Mouse (Mus musculus) lung, postnatal 0 days (tissue): ENCODE results near the gene BC048679. TPM values are rescaled to one million over a fixed set of nuclear protein-coding genes. Genes with fewer than 3 reads are reported as not detected.

Experiments
- ATAC-seq: fragments of 200-750 bp; cut with Nextera tagmentation; 2 replicates; pipeline ENCODE4 v1.8.0; 2017; ENCODE audit warnings: moderate library complexity
- DNase-seq: peaks from one replicate; pipeline ENCODE4 v3.0.0-alpha.2; 2016; ENCODE audit warnings: low spot score
- H3K27ac ChIP-seq: fragments of 300-500 bp; sonication (generic); 2 replicates; pipeline ENCODE4 v1.5.1; 2014; ENCODE audit warnings: antibody characterized with exemption, mild to moderate bottlenecking, low read length, mixed read lengths
- H3K27me3 ChIP-seq: fragments of 300-500 bp; sonication (generic); replicated peaks from 2 replicates; pipeline ENCODE4 v1.6.1; 2014; ENCODE audit warnings: low read length, mixed read lengths; ENCODE audit not compliant: insufficient read depth
- H3K36me3 ChIP-seq: fragments of 300-500 bp; sonication (generic); 2 replicates; pipeline ENCODE4 v1.6.1; 2014; ENCODE audit warnings: low read length, mixed read lengths; ENCODE audit not compliant: insufficient read depth
- H3K4me1 ChIP-seq: fragments of 300-500 bp; sonication (generic); 2 replicates; pipeline ENCODE4 v1.6.1; 2014; ENCODE audit warnings: antibody characterized with exemption, low read depth, low read length, mixed read lengths; ENCODE audit not compliant: insufficient read depth
- H3K4me2 ChIP-seq: fragments of 300-500 bp; sonication (generic); replicated peaks from 2 replicates; pipeline ENCODE4 v1.6.1; 2014; ENCODE audit warnings: low read depth, mild to moderate bottlenecking, low read length, moderate library complexity, mixed read lengths
- H3K4me3 ChIP-seq: fragments of 300-500 bp; sonication (generic); 2 replicates; pipeline ENCODE4 v1.5.1; 2014; ENCODE audit warnings: low read depth, low read length
- H3K9ac ChIP-seq: fragments of 300-500 bp; sonication (generic); replicated peaks from 2 replicates; pipeline ENCODE4 v1.6.1; 2014; ENCODE audit warnings: low read depth, mild to moderate bottlenecking
- H3K9me3 ChIP-seq: fragments of 300-500 bp; sonication (generic); 2 replicates; pipeline ENCODE4 v1.6.1; 2016; ENCODE audit warnings: low read length, mixed read lengths
- CTCF ChIP-seq: IDR thresholded peaks from 2 replicates; pipeline ENCODE4 v1.5.1; 2016; ENCODE audit warnings: antibody characterized with exemption, mild to moderate bottlenecking
- EP300 ChIP-seq: IDR thresholded peaks from 2 replicates; pipeline ENCODE4 v1.6.1; 2016; ENCODE audit warnings: antibody characterized with exemption, mild to moderate bottlenecking, control low read depth
- WGBS: fragments of 180-500 bp; shearing (Covaris S2); extraction: QIAGEN DNeasy Blood & Tissue Kit; methylation state at CpG from one replicate; pipeline ENCODE4 v1.1.7; 2014; 5-methylcytosine and 5-hydroxymethylcytosine counted together
- polyA plus RNA-seq: library from polyadenylated mRNA; unstranded; fragments of >200 nt; fragmentation: Nextera tagmentation; extraction: Ambion mirVana; gene quantifications from 2 replicates; pipeline ENCODE4 v1.2.1, GENCODE M21; 2015

The BC048679 gene
- polyA plus RNA-seq, 1 experiment from 2014 or later = not detected

GRCm38 (mm10) chr7:81536478-81536877, 38.4 kb upstream of the BC048679 start:
- H3K27ac ChIP-seq = no peak overlapping the region
- TF ChIP-seq CTCF = no peak
- no peak for TF ChIP-seq EP300
- H3K36me3 ChIP-seq = peaks cover 18% of the 10 kb centered on the region
- H3K4me3 ChIP-seq = no peak overlapping the region
- no peak overlapping the region for H3K4me2 ChIP-seq
- ATAC-seq (no peak), DNase-seq (no peak)
- H3K4me1 ChIP-seq = no peaks in the 10 kb centered on the region
- no peaks in the 10 kb centered on the region for H3K27me3 ChIP-seq
- WGBS = 80% methylated on average over 4 of the region's 4 CpGs
- H3K9ac ChIP-seq = no peak overlapping the region
- no peaks in the 10 kb centered on the region for H3K9me3 ChIP-seq

GRCm38 (mm10) chr7:81531462-81531861, 33.4 kb upstream of the BC048679 start:
- no peaks in the 10 kb centered on the region for H3K27me3 ChIP-seq
- H3K27ac ChIP-seq = no peak overlapping the region
- DNase-seq (no peak), ATAC-seq (no peak)
- no peaks in the 10 kb centered on the region for H3K4me1 ChIP-seq
- TF ChIP-seq EP300 (no peak), CTCF (no peak)
- no peak overlapping the region for H3K9ac ChIP-seq
- peaks cover 18% of the 10 kb centered on the region for H3K36me3 ChIP-seq
- no peaks in the 10 kb centered on the region for H3K9me3 ChIP-seq
- no peak overlapping the region for H3K4me2 ChIP-seq
- no peak overlapping the region for H3K4me3 ChIP-seq
- WGBS = 89% methylated on average over 1 of the region's 1 CpGs

- ATAC-seq (no peak), DNase-seq (no peak)
- WGBS = 71% methylated on average over 8 of the region's 8 CpGs
- Histone ChIP-seq H3K4me3 (no peak overlapping the region), H3K36me3 (peaks cover 12% of the 10 kb centered on the region; the same call in 1 of the 2 replicates), H3K4me2 (no peak overlapping the region), H3K9ac (no peak overlapping the region), H3K9me3 (no peaks in the 10 kb centered on the region), H3K27ac (no peak overlapping the region), H3K27me3 (no peaks in the 10 kb centered on the region), H3K4me1 (peaks cover 5% of the 10 kb centered on the region; the same call in 1 of the 2 replicates)
- TF ChIP-seq EP300 (no peak), CTCF (no peak)
Measured at GRCm38 (mm10) chr7:81528918-81529317, 30.8 kb upstream of the BC048679 start.

GRCm38 (mm10) chr7:81523663-81524017, 25.6 kb upstream of the BC048679 start:
- no peaks in the 10 kb centered on the region for H3K9me3 ChIP-seq
- peak overlapping the region; percentile 77 for H3K4me2 ChIP-seq
- H3K9ac ChIP-seq = peak overlapping the region; percentile 43
- ATAC-seq = no peak
- H3K4me1 ChIP-seq = peaks cover 5% of the 10 kb centered on the region; the same call in 1 of the 2 replicates
- peak overlapping the region; percentile 88 for H3K27ac ChIP-seq
- H3K27me3 ChIP-seq = no peaks in the 10 kb centered on the region
- no peaks in the 10 kb centered on the region for H3K36me3 ChIP-seq
- no peak for DNase-seq
- TF ChIP-seq EP300 (no peak), CTCF (no peak)
- WGBS = 5% methylated on average over 13 of the region's 13 CpGs
- H3K4me3 ChIP-seq = peak overlapping the region; percentile 68

- ATAC-seq (peak; percentile 99), DNase-seq (peak; percentile 98)
- H3K27ac ChIP-seq = peak overlapping the region; percentile 88
- H3K4me3 ChIP-seq = peak overlapping the region; percentile 68
- H3K4me2 ChIP-seq = peak overlapping the region; percentile 77
- H3K4me1 ChIP-seq = peaks cover 5% of the 10 kb centered on the region; the same call in 1 of the 2 replicates
- TF ChIP-seq EP300 (no peak), CTCF (no peak; the same call in none of the 2 replicates)
- H3K27me3 ChIP-seq = no peaks in the 10 kb centered on the region
- H3K9me3 ChIP-seq = no peaks in the 10 kb centered on the region
- under 1% methylated on average over 31 of the region's 31 CpGs for WGBS
- no peaks in the 10 kb centered on the region for H3K36me3 ChIP-seq
- peak overlapping the region; percentile 43 for H3K9ac ChIP-seq
Measured at GRCm38 (mm10) chr7:81523008-81523662, 25.1 kb upstream of the BC048679 start.

GRCm38 (mm10) chr7:81516154-81517030, 18.3 kb upstream of the BC048679 start:
- H3K4me1 ChIP-seq = no peaks in the 10 kb centered on the region
- WGBS = 54% methylated on average over 6 of the region's 6 CpGs
- H3K4me2 ChIP-seq = no peak overlapping the region
- H3K9me3 ChIP-seq = no peaks in the 10 kb centered on the region
- no peak overlapping the region for H3K9ac ChIP-seq
- H3K27me3 ChIP-seq = no peaks in the 10 kb centered on the region
- no peaks in the 10 kb centered on the region for H3K36me3 ChIP-seq
- DNase-seq (no peak), ATAC-seq (no peak)
- no peak overlapping the region for H3K27ac ChIP-seq
- TF ChIP-seq EP300 = no peak
- no peak for TF ChIP-seq CTCF
- no peak overlapping the region for H3K4me3 ChIP-seq
